Mouse (Mus musculus): ENCODE results near the gene Slc28a3. TPM values are rescaled to one million over a fixed set of nuclear protein-coding genes. Genes with fewer than 3 reads are reported as not detected.

Slc28a3 gene
- total RNA-seq, 2 experiments from 2014 or later, result 0.10 TPM; not detected in 1

- no peak for DNase-seq (ENCODE audit: extremely low spot score in 1 of 2, low spot score in 1 of 2)
Measured at GRCm38 (mm10) chr13:58524581-58524980, 86.1 kb downstream of the Slc28a3 start.

GRCm38 (mm10) chr13:58523761-58524117 lies 86.9 kb downstream of the Slc28a3 start:
- no peak for DNase-seq (ENCODE audit: extremely low spot score in 1 of 2, low spot score in 1 of 2)

- DNase-seq (ENCODE audit: extremely low spot score in 1 of 2, low spot score in 1 of 2), result no peak
Measured at GRCm38 (mm10) chr13:58523011-58523760, 87.5 kb downstream of the Slc28a3 start.

GRCm38 (mm10) chr13:58521331-58522030 lies 89.2 kb downstream of the Slc28a3 start:
- DNase-seq (ENCODE audit: extremely low spot score in 1 of 2, low spot score in 1 of 2), result no peak

DNA sequence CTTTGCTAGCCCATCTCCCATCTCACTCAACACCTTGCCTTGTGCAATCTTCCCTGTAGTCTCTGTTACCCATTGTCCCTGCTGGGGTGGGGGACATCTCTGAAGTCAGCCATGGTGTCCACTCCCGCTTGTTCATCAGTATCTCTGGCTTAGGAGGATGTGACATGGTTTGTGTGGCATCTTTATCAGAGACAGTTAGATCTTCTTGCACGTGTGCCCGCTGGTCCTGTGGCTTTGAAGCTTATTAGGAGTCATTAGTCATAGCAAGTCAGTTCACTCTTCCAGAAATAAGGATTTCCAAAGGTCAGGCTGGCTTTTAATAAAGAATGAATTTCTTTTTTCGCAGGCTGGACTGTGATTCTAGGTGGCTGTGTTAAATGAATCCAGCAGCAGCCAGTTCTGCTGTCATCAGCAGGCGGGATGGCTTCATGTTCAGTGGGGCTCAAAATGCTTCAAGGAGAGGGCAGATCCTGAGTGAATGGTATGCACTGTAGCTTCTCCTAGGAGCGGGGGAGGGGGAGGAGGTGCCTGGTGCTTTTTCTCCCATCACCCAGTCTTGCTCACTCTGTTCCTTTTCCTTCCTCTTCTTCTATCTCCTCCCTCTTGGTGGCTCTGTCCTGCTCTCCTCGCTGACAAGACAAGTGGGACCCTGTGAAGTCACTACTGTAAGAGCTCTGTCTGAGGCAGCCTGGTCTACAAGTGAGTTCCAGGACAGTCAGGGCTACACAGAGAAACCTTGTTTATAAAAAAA lies 89.9 kb downstream of the Slc28a3 start:
- DNase-seq (ENCODE audit: extremely low spot score in 1 of 2, low spot score in 1 of 2), result no peak

- no peak for DNase-seq (ENCODE audit: extremely low spot score in 1 of 2, low spot score in 1 of 2)
Measured at GRCm38 (mm10) chr13:58520028-58520427, 90.6 kb downstream of the Slc28a3 start.

DNA sequence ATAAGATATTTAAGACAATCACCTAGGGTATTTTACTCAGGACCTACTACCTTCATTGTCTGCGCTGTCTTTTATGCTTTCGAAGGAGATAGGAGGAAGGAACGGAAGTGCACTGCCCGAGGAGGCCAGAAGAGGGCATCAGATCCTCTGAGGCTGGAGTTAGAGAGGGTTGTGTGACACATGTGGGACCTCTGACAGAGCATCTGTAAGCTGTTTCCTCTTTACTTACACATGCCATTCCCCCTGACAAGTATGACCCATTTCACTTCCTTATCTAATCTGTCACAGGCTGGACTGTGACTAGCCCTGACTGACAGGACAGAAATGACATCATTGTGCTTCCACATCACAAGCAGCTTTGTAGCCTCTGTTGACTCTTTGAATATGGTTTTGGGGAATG lies 94.4 kb downstream of the Slc28a3 start:
- no peak for DNase-seq (ENCODE audit: extremely low spot score in 1 of 2, low spot score in 1 of 2)

GRCm38 (mm10) chr13:58515635-58516034 lies 95.0 kb downstream of the Slc28a3 start:
- no peak for DNase-seq (ENCODE audit: extremely low spot score in 1 of 2, low spot score in 1 of 2)

DNA sequence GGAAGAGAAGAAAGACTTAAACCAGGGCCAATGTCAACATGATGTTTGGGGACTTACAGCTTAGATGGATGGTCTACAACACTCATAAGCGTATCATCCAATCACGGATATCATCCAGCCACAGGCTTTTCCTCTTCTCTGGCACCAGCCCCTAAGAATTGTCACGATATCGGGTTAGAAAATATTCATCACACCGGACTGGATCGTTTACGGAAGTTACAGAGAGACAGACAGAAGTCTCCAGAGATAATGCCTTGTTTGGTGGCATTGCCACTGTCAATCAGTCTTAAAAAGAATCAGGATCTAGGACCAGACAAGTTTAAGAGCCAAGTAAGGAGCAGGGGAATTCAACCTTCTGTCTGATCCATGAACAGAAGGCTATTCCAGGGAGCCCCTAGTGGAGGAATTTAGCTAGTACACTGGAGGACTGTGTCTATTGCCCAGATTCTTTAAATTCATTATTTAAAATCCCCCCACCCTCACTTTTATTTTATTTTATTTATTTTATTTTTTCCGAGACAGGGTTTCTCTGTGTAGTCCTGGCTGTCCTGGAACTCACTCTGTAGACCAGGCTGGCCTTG lies 96.4 kb downstream of the Slc28a3 start:
- no peak for DNase-seq (ENCODE audit: extremely low spot score in 1 of 2, low spot score in 1 of 2)

DNA sequence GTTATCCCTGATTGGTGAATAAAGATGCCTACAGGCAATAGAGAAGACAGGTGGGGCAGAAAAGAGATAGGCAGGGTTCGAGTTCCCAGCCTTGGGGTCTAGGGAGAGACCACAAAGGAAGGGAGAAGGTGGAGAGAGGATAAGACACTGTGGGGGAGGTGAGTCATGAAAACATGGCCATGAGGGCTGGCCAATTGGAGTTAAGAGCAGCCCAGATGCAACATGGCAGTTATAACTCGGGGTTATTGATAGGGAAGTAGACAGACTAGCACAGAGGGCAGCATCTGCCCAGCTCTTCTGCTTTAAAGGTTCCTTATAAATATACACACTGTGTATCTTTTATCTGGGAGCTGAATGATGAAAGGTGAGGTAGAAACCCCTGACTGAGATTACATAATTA lies 98.8 kb downstream of the Slc28a3 start:
- DNase-seq (ENCODE audit: extremely low spot score in 1 of 2, low spot score in 1 of 2), result no peak

DNA sequence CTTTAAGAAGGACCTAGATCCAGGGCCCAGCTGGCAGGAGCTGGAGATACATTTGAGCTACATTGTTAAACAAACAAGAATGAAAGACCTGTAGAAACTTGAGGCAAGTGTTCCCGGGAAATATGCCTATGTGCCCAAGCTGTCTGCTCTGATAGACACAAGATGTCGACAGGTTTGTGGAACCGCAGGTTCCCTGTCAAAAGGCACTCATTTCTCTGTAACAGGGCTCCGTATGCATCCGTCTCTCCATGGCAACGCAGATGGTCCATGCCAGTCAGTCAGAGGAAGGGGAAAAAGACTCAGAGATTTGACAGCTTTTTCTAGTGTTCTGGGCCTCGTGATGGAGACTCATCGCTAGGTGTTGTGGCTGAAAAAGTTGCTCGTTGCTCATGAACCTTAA lies 99.4 kb downstream of the Slc28a3 start:
- no peak for DNase-seq (ENCODE audit: extremely low spot score in 1 of 2, low spot score in 1 of 2)

DNA sequence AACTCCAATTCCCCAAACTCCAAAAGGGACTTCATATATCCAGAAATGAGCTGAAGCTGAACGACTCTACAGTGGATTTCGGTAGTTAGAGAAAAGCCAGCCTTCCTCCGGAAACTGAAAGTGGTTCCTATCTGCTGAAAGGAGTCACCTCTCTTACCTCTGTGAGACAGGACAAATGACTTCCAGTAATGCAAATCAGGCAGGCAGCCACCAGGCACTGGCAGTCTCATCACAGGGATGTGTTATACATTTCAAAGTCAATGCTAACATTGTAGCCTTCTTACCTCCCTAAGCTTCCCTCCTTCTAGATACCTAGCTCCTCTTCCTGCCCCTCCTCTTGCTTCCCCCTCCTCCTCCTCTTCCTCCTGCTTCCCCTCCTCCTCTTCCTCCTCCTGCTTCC lies 101.4 kb downstream of the Slc28a3 start:
- DNase-seq (ENCODE audit: extremely low spot score in 1 of 2, low spot score in 1 of 2), result no peak

GRCm38 (mm10) chr13:58503610-58504009 lies 107.1 kb downstream of the Slc28a3 start:
- DNase-seq (ENCODE audit: extremely low spot score in 1 of 2, low spot score in 1 of 2), result no peak

- no peak for DNase-seq (ENCODE audit: extremely low spot score in 1 of 2, low spot score in 1 of 2)
Measured at GRCm38 (mm10) chr13:58497809-58498208, 112.9 kb downstream of the Slc28a3 start.

Other genes starting within 250 kb of the Slc28a3 start
- gene 2210016F16Rik, start 225.7 kb downstream of the Slc28a3 start, total RNA-seq (2021), result 1 to 10 TPM; 6.8 to 7.4 TPM
- 10 to 100 TPM; 17.1 to 17.9 TPM for gene Rmi1, start 208.6 kb downstream of the Slc28a3 start, total RNA-seq (2021)
- 100 to 1,000 TPM; 656 to 660 TPM for gene Hnrnpk, start 207.5 kb downstream of the Slc28a3 start, total RNA-seq (2021)
- 100 to 1,000 TPM; 319 to 331 TPM for gene Ntrk2, start 195.7 kb upstream of the Slc28a3 start, total RNA-seq (2021)

All from layer of hippocampus, postnatal 25 days (tissue).